Comparison of ENCODE assay signal across 12 mouse cellular contexts in the genomic region with DNA sequence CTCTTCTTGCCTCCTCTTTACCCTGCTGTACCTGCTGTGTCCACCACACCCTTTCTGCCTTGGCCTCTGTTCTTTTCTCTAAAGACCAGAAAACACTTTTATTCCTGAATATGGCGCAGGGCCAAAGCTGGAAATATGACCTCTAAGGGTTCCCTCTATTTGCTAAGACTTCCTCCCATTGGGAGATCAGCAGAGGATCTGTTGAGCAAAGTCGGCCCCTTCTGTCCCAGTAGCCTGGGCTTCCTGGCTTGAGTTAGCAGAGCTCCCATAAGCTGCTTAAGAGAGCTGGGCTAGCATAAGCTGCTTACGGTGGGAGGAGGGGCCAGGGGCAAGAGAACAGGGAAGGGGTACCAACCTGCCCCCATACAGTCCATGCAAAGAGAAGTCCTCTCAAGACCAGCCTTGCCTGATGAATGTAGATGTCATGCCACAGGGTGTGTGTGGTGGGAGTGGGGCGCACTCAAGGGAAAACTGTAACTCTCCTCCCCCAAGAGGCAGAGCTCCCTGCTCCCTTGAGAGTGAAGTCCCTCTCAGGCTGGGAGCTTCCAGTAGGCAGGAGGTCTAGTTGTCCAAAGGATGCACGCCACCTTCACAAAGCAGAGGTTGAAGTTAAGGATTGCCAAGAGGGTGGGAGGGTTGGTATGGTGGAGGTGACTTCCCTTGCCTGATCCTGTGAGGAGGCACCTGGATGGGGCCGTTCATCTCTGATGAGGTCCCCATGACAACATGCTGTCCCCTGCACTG. TPM values are rescaled to one million over a fixed set of nuclear protein-coding genes. Genes with fewer than 3 reads are reported as not detected.
A peak's percentile ranks its signal among the peaks of the same experiment; 100 is the strongest.
DNase-seq lines count a peak whose midpoint lies in the region; ATAC-seq and TF ChIP-seq lines count a peak whose summit lies in the region.
"Had no signal": no experiment of that assay in that cellular context is flagged by ENCODE, and none has a peak within 500 bp of the region (broad histone marks: within the 10 kb centered on the region; RNA-seq: fewer than 3 reads in every experiment).

No protein-coding gene starts in this region.

- peak overlapping the region; percentile 16; the same call in 1 of the 2 replicates for H3K27ac ChIP-seq in forebrain, embryonic 12.5 days
- H3K27ac ChIP-seq in forebrain, embryonic 11.5 days (ENCODE audit: low read depth, low read length), result no peak overlapping the region; the same call in 1 of the 2 replicates
- peak overlapping the region; percentile 46; the same call in 1 of the 2 replicates for H3K27ac ChIP-seq in midbrain, embryonic 10.5 days (replicated peaks)
- no peak overlapping the region for H3K27ac ChIP-seq in midbrain, postnatal 0 days (ENCODE audit: low read depth, low read length)
- no peak overlapping the region for H3K27ac ChIP-seq in embryonic facial prominence, embryonic 14.5 days (replicated peaks; ENCODE audit: low read depth, low read length)
- H3K27ac ChIP-seq: hindbrain, embryonic 13.5 days had no signal

- H3K4me2 ChIP-seq in forebrain, embryonic 12.5 days, result no peak overlapping the region
- no peak overlapping the region for H3K4me2 ChIP-seq in forebrain, embryonic 11.5 days (ENCODE audit: low read depth, low read length, severe bottlenecking)
- no peak overlapping the region for H3K4me2 ChIP-seq in midbrain, postnatal 0 days (ENCODE audit: low read depth, low read length, poor library complexity, severe bottlenecking)
- peak overlapping the region; percentile 66; the same call in 1 of the 2 replicates for H3K4me2 ChIP-seq in embryonic facial prominence, embryonic 14.5 days (ENCODE audit: low read depth, low read length)
- H3K4me2 ChIP-seq: hindbrain, embryonic 13.5 days had no signal

- H3K9ac ChIP-seq in forebrain, embryonic 12.5 days, result no peak overlapping the region
- no peak overlapping the region for H3K9ac ChIP-seq in forebrain, embryonic 11.5 days (ENCODE audit: low read length)
- no peak overlapping the region for H3K9ac ChIP-seq in midbrain, postnatal 0 days (replicated peaks; ENCODE audit: low read length, poor library complexity, severe bottlenecking)
- 0 out of 2 replicates have a peak overlapping the region, but pooled peaks have one; percentile 40 for H3K9ac ChIP-seq in embryonic facial prominence, embryonic 14.5 days (ENCODE audit: low read depth, low read length)
- H3K9ac ChIP-seq: hindbrain, embryonic 13.5 days had no signal

- peaks cover 41% of the 10 kb centered on the region for H3K4me1 ChIP-seq in forebrain, embryonic 12.5 days
- H3K4me1 ChIP-seq in forebrain, embryonic 11.5 days (replicated peaks; ENCODE audit: control insufficient read depth, insufficient read depth, low read length), result peaks cover 2% of the 10 kb centered on the region; the same call in 1 of the 2 replicates
- H3K4me1 ChIP-seq in midbrain, embryonic 10.5 days, result peaks cover 57% of the 10 kb centered on the region
- H3K4me1 ChIP-seq in midbrain, postnatal 0 days (ENCODE audit: insufficient read depth, low read length), result peaks cover 16% of the 10 kb centered on the region; the same call in 1 of the 2 replicates
- peaks cover 21% of the 10 kb centered on the region for H3K4me1 ChIP-seq in embryonic facial prominence, embryonic 14.5 days (ENCODE audit: control insufficient read depth, insufficient read depth, low read length)
- peaks cover 9% of the 10 kb centered on the region for H3K4me1 ChIP-seq in lung, adult 2 months (ENCODE audit: control insufficient read depth, insufficient read depth, low read length)

- 69% methylated on average over 6 of the region's 6 CpGs for WGBS in forebrain, embryonic 12.5 days
- WGBS in forebrain, embryonic 11.5 days, result 70% methylated on average over 6 of the region's 6 CpGs
- WGBS in midbrain, embryonic 10.5 days, result 59% methylated on average over 6 of the region's 6 CpGs
- 54% methylated on average over 6 of the region's 6 CpGs for WGBS in midbrain, postnatal 0 days
- WGBS in embryonic facial prominence, embryonic 14.5 days, result 73% methylated on average over 6 of the region's 6 CpGs
- 76% methylated on average over 6 of the region's 6 CpGs for WGBS in lung, adult 2 months

- DNase-seq in forebrain, embryonic 11.5 days (ENCODE audit: low spot score), result no peak
- DNase-seq in midbrain, embryonic 10.5 days (ENCODE audit: low spot score), result no peak
- DNase-seq in midbrain, postnatal 0 days (ENCODE audit: low spot score), result no peak
- peak; percentile 64 for DNase-seq in embryonic facial prominence, embryonic 14.5 days (ENCODE audit: low spot score)
- DNase-seq in retina, postnatal 1 day, result peak; percentile 88
- DNase-seq in right cerebral cortex, postnatal 25 days, result no peak
- no peak for DNase-seq in lung, adult 2 months

- TF ChIP-seq POLR2A in lung, adult 2 months (IDR thresholded peaks at IDR 0.05; ENCODE audit: borderline replicate concordance, extremely low read depth, low read depth, low read length), result no peak

- H3K36me3 ChIP-seq in forebrain, embryonic 12.5 days (replicated peaks), result peaks cover 13% of the 10 kb centered on the region
- H3K36me3 ChIP-seq in forebrain, embryonic 11.5 days (ENCODE audit: control insufficient read depth, insufficient read depth, low read length), result no peaks in the 10 kb centered on the region
- H3K36me3 ChIP-seq in midbrain, embryonic 10.5 days, result peaks cover 28% of the 10 kb centered on the region
- peaks cover 23% of the 10 kb centered on the region for H3K36me3 ChIP-seq in midbrain, postnatal 0 days (ENCODE audit: insufficient read depth, low read length)
- peaks cover 24% of the 10 kb centered on the region for H3K36me3 ChIP-seq in embryonic facial prominence, embryonic 14.5 days (ENCODE audit: control insufficient read depth, insufficient read depth, low read length)

- H3K27me3 ChIP-seq in forebrain, embryonic 12.5 days, result no peaks in the 10 kb centered on the region
- no peaks in the 10 kb centered on the region for H3K27me3 ChIP-seq in forebrain, embryonic 11.5 days (ENCODE audit: control insufficient read depth, insufficient read depth, low read length)
- no peaks in the 10 kb centered on the region for H3K27me3 ChIP-seq in midbrain, embryonic 10.5 days (ENCODE audit: low read depth, poor library complexity, severe bottlenecking)
- no peaks in the 10 kb centered on the region for H3K27me3 ChIP-seq in midbrain, postnatal 0 days (ENCODE audit: insufficient read depth, low read length)
- no peaks in the 10 kb centered on the region for H3K27me3 ChIP-seq in embryonic facial prominence, embryonic 14.5 days (replicated peaks; ENCODE audit: control insufficient read depth, insufficient read depth, low read length)
- H3K27me3 ChIP-seq: hindbrain, embryonic 13.5 days had no signal

- no peak overlapping the region for H3K4me3 ChIP-seq in forebrain, embryonic 12.5 days (replicated peaks)
- H3K4me3 ChIP-seq in forebrain, embryonic 11.5 days (ENCODE audit: low read depth, low read length), result no peak overlapping the region
- H3K4me3 ChIP-seq in midbrain, embryonic 10.5 days, result no peak overlapping the region; the same call in 1 of the 2 replicates
- no peak overlapping the region for H3K4me3 ChIP-seq in midbrain, postnatal 0 days (ENCODE audit: low read depth, low read length)
- no peak overlapping the region for H3K4me3 ChIP-seq in embryonic facial prominence, embryonic 14.5 days (ENCODE audit: low read depth, low read length)
- H3K4me3 ChIP-seq in lung, adult 2 months (replicated peaks; ENCODE audit: extremely low read depth, low read depth, low read length), result no peak overlapping the region
- H3K4me3 ChIP-seq: hindbrain, embryonic 13.5 days had no signal

- no peaks in the 10 kb centered on the region for H3K9me3 ChIP-seq in forebrain, embryonic 12.5 days
- no peaks in the 10 kb centered on the region for H3K9me3 ChIP-seq in forebrain, embryonic 11.5 days (ENCODE audit: control insufficient read depth, low read length)
- no peaks in the 10 kb centered on the region for H3K9me3 ChIP-seq in midbrain, embryonic 10.5 days (replicated peaks)
- H3K9me3 ChIP-seq in midbrain, postnatal 0 days (ENCODE audit: low read length), result no peaks in the 10 kb centered on the region
- no peaks in the 10 kb centered on the region for H3K9me3 ChIP-seq in embryonic facial prominence, embryonic 14.5 days (ENCODE audit: control insufficient read depth, low read length)
- H3K9me3 ChIP-seq: hindbrain, embryonic 13.5 days had no signal

- TF ChIP-seq CTCF in midbrain, postnatal 0 days (IDR thresholded peaks at IDR 0.05), result no peak
- no peak for TF ChIP-seq CTCF in lung, adult 2 months (IDR thresholded peaks at IDR 0.05; ENCODE audit: insufficient read depth, low read length)

- ATAC-seq in forebrain, embryonic 12.5 days (ENCODE audit: low FRiP score), result no peak
- ATAC-seq in forebrain, embryonic 11.5 days (replicated peaks; ENCODE audit: low FRiP score), result no peak
- ATAC-seq in midbrain, postnatal 0 days (ENCODE audit: low FRiP score), result no peak
- peak; percentile 20; the same call in 1 of the 2 replicates for ATAC-seq in embryonic facial prominence, embryonic 14.5 days (ENCODE audit: low read depth)
- ATAC-seq: forebrain, embryonic 16.5 days had no signal

RNA-seq across cellular contexts. Expression of gene Unc119, which starts 3.2 kb away (rescaled TPM):
- 75.6 and 76.5 TPM in 2 replicates for polyA plus RNA-seq in forebrain, embryonic 12.5 days (2016; fragmentation: Nextera tagmentation; extraction: Ambion mirVana)
- 73.2 and 77.4 TPM in 2 replicates for polyA plus RNA-seq in forebrain, embryonic 11.5 days (2014; fragmentation: Nextera tagmentation; extraction: Ambion mirVana)
- polyA plus RNA-seq in midbrain, embryonic 10.5 days (2016; fragmentation: Nextera tagmentation; extraction: Ambion mirVana), result 57.7 and 61.7 TPM in 2 replicates
- 93.5 and 141 TPM in 2 replicates for total RNA-seq in midbrain, postnatal 0 days (2014; rRNA removed)
- 79.6 and 83.4 TPM in 2 replicates for polyA plus RNA-seq in midbrain, postnatal 0 days (2015; fragmentation: Nextera tagmentation; extraction: Ambion mirVana)
- polyA plus RNA-seq in embryonic facial prominence, embryonic 14.5 days (2014; fragmentation: Nextera tagmentation; extraction: Ambion mirVana), result 39.9 and 46.1 TPM in 2 replicates
- polyA plus RNA-seq in lung, adult 2 months (2012; rRNA removed), result 55.4 and 64.1 TPM in 2 replicates

RNA-seq across cellular contexts. Expression of gene Pigs, which starts 18.3 kb away (rescaled TPM):
- polyA plus RNA-seq in forebrain, embryonic 12.5 days (2016; fragmentation: Nextera tagmentation; extraction: Ambion mirVana), result 58.8 and 62.5 TPM in 2 replicates
- 69.6 and 70.3 TPM in 2 replicates for polyA plus RNA-seq in forebrain, embryonic 11.5 days (2014; fragmentation: Nextera tagmentation; extraction: Ambion mirVana)
- polyA plus RNA-seq in midbrain, embryonic 10.5 days (2016; fragmentation: Nextera tagmentation; extraction: Ambion mirVana), result 74.0 and 78.5 TPM in 2 replicates
- 62.4 and 67.2 TPM in 2 replicates for total RNA-seq in midbrain, postnatal 0 days (2014; rRNA removed)
- 82.6 and 91.0 TPM in 2 replicates for polyA plus RNA-seq in midbrain, postnatal 0 days (2015; fragmentation: Nextera tagmentation; extraction: Ambion mirVana)
- polyA plus RNA-seq in embryonic facial prominence, embryonic 14.5 days (2014; fragmentation: Nextera tagmentation; extraction: Ambion mirVana), result 72.3 and 82.1 TPM in 2 replicates
- 68.4 and 69.0 TPM in 2 replicates for polyA plus RNA-seq in lung, adult 2 months (2012; rRNA removed)

RNA-seq across cellular contexts. Expression of gene Aldoc, which starts 23.7 kb away (rescaled TPM):
- 26.9 and 31.6 TPM in 2 replicates for polyA plus RNA-seq in forebrain, embryonic 12.5 days (2016; fragmentation: Nextera tagmentation; extraction: Ambion mirVana)
- 3.3 and 7.4 TPM in 2 replicates for polyA plus RNA-seq in forebrain, embryonic 11.5 days (2014; fragmentation: Nextera tagmentation; extraction: Ambion mirVana)
- 1.5 and 1.6 TPM in 2 replicates for polyA plus RNA-seq in midbrain, embryonic 10.5 days (2016; fragmentation: Nextera tagmentation; extraction: Ambion mirVana)
- total RNA-seq in midbrain, postnatal 0 days (2014; rRNA removed), result 265 and 359 TPM in 2 replicates
- polyA plus RNA-seq in midbrain, postnatal 0 days (2015; fragmentation: Nextera tagmentation; extraction: Ambion mirVana), result 224 and 305 TPM in 2 replicates
- polyA plus RNA-seq in embryonic facial prominence, embryonic 14.5 days (2014; fragmentation: Nextera tagmentation; extraction: Ambion mirVana), result 20.4 and 24.1 TPM in 2 replicates
- 8.4 and 10.4 TPM in 2 replicates for polyA plus RNA-seq in lung, adult 2 months (2012; rRNA removed)

RNA-seq across cellular contexts. Expression of gene Foxn1, which starts 39.9 kb away (rescaled TPM):
- polyA plus RNA-seq in forebrain, embryonic 12.5 days (2016; fragmentation: Nextera tagmentation; extraction: Ambion mirVana), result 0.06 TPM in 1 of 2 replicates, not detected in the other
- not detected in 2 replicates for polyA plus RNA-seq in forebrain, embryonic 11.5 days (2014; fragmentation: Nextera tagmentation; extraction: Ambion mirVana)
- polyA plus RNA-seq in midbrain, embryonic 10.5 days (2016; fragmentation: Nextera tagmentation; extraction: Ambion mirVana), result not detected in 2 replicates
- not detected in 2 replicates for total RNA-seq in midbrain, postnatal 0 days (2014; rRNA removed)
- not detected in 2 replicates for polyA plus RNA-seq in midbrain, postnatal 0 days (2015; fragmentation: Nextera tagmentation; extraction: Ambion mirVana)
- polyA plus RNA-seq in embryonic facial prominence, embryonic 14.5 days (2014; fragmentation: Nextera tagmentation; extraction: Ambion mirVana), result 1.4 and 1.6 TPM in 2 replicates
- polyA plus RNA-seq in lung, adult 2 months (2012; rRNA removed), result 0.62 TPM in 1 of 2 replicates, not detected in the other
- total RNA-seq: heart, adult 8-10 months had no signal
- polyA plus RNA-seq: forebrain, embryonic 16.5 days; hindbrain, embryonic 13.5 days; kidney, embryonic 14.5 days had no signal

RNA-seq across cellular contexts. Expression of gene Spag5, which starts 45.2 kb away (rescaled TPM):
- 63.0 and 64.7 TPM in 2 replicates for polyA plus RNA-seq in forebrain, embryonic 12.5 days (2016; fragmentation: Nextera tagmentation; extraction: Ambion mirVana)
- polyA plus RNA-seq in forebrain, embryonic 11.5 days (2014; fragmentation: Nextera tagmentation; extraction: Ambion mirVana), result 75.5 and 76.1 TPM in 2 replicates
- polyA plus RNA-seq in midbrain, embryonic 10.5 days (2016; fragmentation: Nextera tagmentation; extraction: Ambion mirVana), result 63.4 and 64.2 TPM in 2 replicates
- 3.1 and 3.6 TPM in 2 replicates for total RNA-seq in midbrain, postnatal 0 days (2014; rRNA removed)
- 2.2 and 2.4 TPM in 2 replicates for polyA plus RNA-seq in midbrain, postnatal 0 days (2015; fragmentation: Nextera tagmentation; extraction: Ambion mirVana)
- polyA plus RNA-seq in embryonic facial prominence, embryonic 14.5 days (2014; fragmentation: Nextera tagmentation; extraction: Ambion mirVana), result 23.8 and 25.3 TPM in 2 replicates
- 1.4 and 1.6 TPM in 2 replicates for polyA plus RNA-seq in lung, adult 2 months (2012; rRNA removed)

Comparison
In these comparisons a context has a peak if more than half of its experiments do, and no peak if none do; other contexts are left out.
1. H3K27ac ChIP-seq: peak in forebrain, embryonic 12.5 days (single experiment) and midbrain, embryonic 10.5 days (single experiment); none in forebrain, embryonic 11.5 days (single experiment), midbrain, postnatal 0 days (single experiment) and embryonic facial prominence, embryonic 14.5 days (single experiment).
2. DNase-seq: peak in embryonic facial prominence, embryonic 14.5 days (single experiment) and retina, postnatal 1 day (single experiment); none in forebrain, embryonic 11.5 days (single experiment), midbrain, embryonic 10.5 days (single experiment), midbrain, postnatal 0 days (single experiment), right cerebral cortex, postnatal 25 days (single experiment) and lung, adult 2 months (single experiment).